Mouse (Mus musculus): ENCODE data around the gene Eno2. TPM values are rescaled to one million over a fixed set of nuclear protein-coding genes. Genes with fewer than 3 reads are reported as not detected.

Eno2 gene
- 6.0 and 6.8 TPM in 2 replicates for polyA plus RNA-seq (2015; fragmentation: Nextera tagmentation; extraction: Ambion mirVana)

- ATAC-seq = peak; percentile 77
- peak within 1 kb of the TSS; percentile 60 for H3K9ac ChIP-seq
- H3K9me3 ChIP-seq = no peaks in the 10 kb centered on the region
- peaks cover 24% of the 10 kb centered on the region for H3K4me1 ChIP-seq (replicated peaks)
- peak within 1 kb of the TSS; percentile 57 for H3K4me3 ChIP-seq (replicated peaks)
- peak within 1 kb of the TSS; percentile 96 for H3K4me2 ChIP-seq (replicated peaks)
- H3K36me3 ChIP-seq = no peaks in the 10 kb centered on the region
- no peak within 1 kb of the TSS for H3K27ac ChIP-seq
- WGBS = under 1% methylated on average over 54 of the region's 54 CpGs
- H3K27me3 ChIP-seq (replicated peaks) = 0 out of 2 replicates have a peak, but pooled peaks cover 2% of the 10 kb centered on the region
These were observed at the start of gene Eno2 for GRCm38 (mm10) chr6:124769101-124769765. Gene Eno2 (minus strand): TSS chr6:124769673.

- ATAC-seq = no peak
- Histone ChIP-seq H3K9ac (no peak overlapping the region), H3K4me1 (replicated peaks) (peaks cover 13% of the 10 kb centered on the region), H3K36me3 (peaks cover 57% of the 10 kb centered on the region), H3K27ac (no peak overlapping the region), H3K4me3 (replicated peaks) (no peak overlapping the region), H3K4me2 (replicated peaks) (no peak overlapping the region), H3K9me3 (no peaks in the 10 kb centered on the region), H3K27me3 (replicated peaks) (no peaks in the 10 kb centered on the region)
- WGBS = 88% methylated on average over 8 of the region's 8 CpGs
These were observed 48.5 kb upstream of the Eno2 start for GRCm38 (mm10) chr6:124817971-124818370.

- Histone ChIP-seq H3K27ac (no peak overlapping the region), H3K9me3 (no peaks in the 10 kb centered on the region), H3K36me3 (peaks cover 53% of the 10 kb centered on the region), H3K4me2 (replicated peaks) (no peak overlapping the region), H3K9ac (no peak overlapping the region), H3K27me3 (replicated peaks) (no peaks in the 10 kb centered on the region), H3K4me1 (replicated peaks) (peaks cover 15% of the 10 kb centered on the region), H3K4me3 (replicated peaks) (no peak overlapping the region)
- WGBS = 97% methylated on average over 8 of the region's 8 CpGs
- ATAC-seq = no peak
These were observed 48.1 kb upstream of the Eno2 start for GRCm38 (mm10) chr6:124817563-124817962.

- Histone ChIP-seq H3K36me3 (peaks cover 50% of the 10 kb centered on the region), H3K4me1 (replicated peaks) (peaks cover 20% of the 10 kb centered on the region), H3K27ac (no peak overlapping the region), H3K9me3 (no peaks in the 10 kb centered on the region), H3K4me2 (replicated peaks) (no peak overlapping the region), H3K9ac (no peak overlapping the region), H3K4me3 (replicated peaks) (no peak overlapping the region), H3K27me3 (replicated peaks) (no peaks in the 10 kb centered on the region)
- WGBS = 92% methylated on average over 11 of the region's 11 CpGs
- no peak for ATAC-seq
These were observed 47.7 kb upstream of the Eno2 start for GRCm38 (mm10) chr6:124817125-124817524.

GRCm38 (mm10) chr6:124816611-124817010 lies 47.1 kb upstream of the Eno2 start:
- Histone ChIP-seq H3K27ac (no peak overlapping the region), H3K9ac (no peak overlapping the region), H3K9me3 (no peaks in the 10 kb centered on the region), H3K4me1 (replicated peaks) (peaks cover 25% of the 10 kb centered on the region), H3K27me3 (replicated peaks) (no peaks in the 10 kb centered on the region), H3K4me2 (replicated peaks) (no peak overlapping the region), H3K36me3 (peaks cover 50% of the 10 kb centered on the region), H3K4me3 (replicated peaks) (no peak overlapping the region)
- WGBS = 79% methylated on average over 4 of the region's 4 CpGs
- ATAC-seq = no peak

GRCm38 (mm10) chr6:124814858-124815774 lies 45.6 kb upstream of the Eno2 start:
- Histone ChIP-seq H3K4me2 (replicated peaks) (peak overlapping the region; percentile 79), H3K4me3 (replicated peaks) (no peak overlapping the region), H3K27ac (no peak overlapping the region), H3K9me3 (no peaks in the 10 kb centered on the region), H3K36me3 (peaks cover 45% of the 10 kb centered on the region), H3K9ac (no peak overlapping the region), H3K27me3 (replicated peaks) (no peaks in the 10 kb centered on the region), H3K4me1 (replicated peaks) (peaks cover 29% of the 10 kb centered on the region)
- peak; percentile 2; the same call in 1 of the 2 replicates for ATAC-seq
- WGBS = 56% methylated on average over 9 of the region's 9 CpGs

GRCm38 (mm10) chr6:124814448-124814847 lies 45.0 kb upstream of the Eno2 start:
- Histone ChIP-seq H3K4me1 (replicated peaks) (peaks cover 36% of the 10 kb centered on the region), H3K9me3 (no peaks in the 10 kb centered on the region), H3K4me2 (replicated peaks) (peak overlapping the region; percentile 79), H3K36me3 (peaks cover 42% of the 10 kb centered on the region), H3K4me3 (replicated peaks) (peak overlapping the region; percentile 71), H3K27ac (peak overlapping the region; percentile 36), H3K9ac (peak overlapping the region; percentile 31; the same call in 1 of the 2 replicates), H3K27me3 (replicated peaks) (no peaks in the 10 kb centered on the region)
- ATAC-seq = peak; percentile 36
- 39% methylated on average over 8 of the region's 8 CpGs for WGBS

GRCm38 (mm10) chr6:124813933-124814332 lies 44.5 kb upstream of the Eno2 start, which contains the start of gene Tpi1:
Gene Tpi1 (minus strand): TSS chr6:124814296.
- Histone ChIP-seq H3K9me3 (no peaks in the 10 kb centered on the region), H3K9ac (peak within 1 kb of the TSS; percentile 81), H3K4me2 (replicated peaks) (peak within 1 kb of the TSS; percentile 79), H3K4me3 (replicated peaks) (peak within 1 kb of the TSS; percentile 71), H3K4me1 (replicated peaks) (peaks cover 36% of the 10 kb centered on the region), H3K36me3 (peaks cover 37% of the 10 kb centered on the region), H3K27ac (peak within 1 kb of the TSS; percentile 94), H3K27me3 (replicated peaks) (no peaks in the 10 kb centered on the region)
- peak; percentile 89 for ATAC-seq
- WGBS = 0% methylated on average over 22 of the region's 22 CpGs

GRCm38 (mm10) chr6:124813496-124813895 lies 44.0 kb upstream of the Eno2 start:
- Histone ChIP-seq H3K36me3 (peaks cover 33% of the 10 kb centered on the region), H3K27me3 (replicated peaks) (no peaks in the 10 kb centered on the region), H3K9me3 (no peaks in the 10 kb centered on the region), H3K4me2 (replicated peaks) (peak overlapping the region; percentile 79), H3K4me3 (replicated peaks) (peak overlapping the region; percentile 71), H3K9ac (peak overlapping the region; percentile 81), H3K27ac (peak overlapping the region; percentile 94), H3K4me1 (replicated peaks) (peaks cover 36% of the 10 kb centered on the region)
- whole genome bisulfite sequencing = 0% methylated on average over 18 of the region's 18 CpGs
- peak; percentile 60 for ATAC-seq

GRCm38 (mm10) chr6:124812848-124813247 lies 43.4 kb upstream of the Eno2 start:
- Histone ChIP-seq H3K4me2 (replicated peaks) (peak overlapping the region; percentile 79), H3K36me3 (peaks cover 26% of the 10 kb centered on the region), H3K27ac (peak overlapping the region; percentile 94), H3K9me3 (no peaks in the 10 kb centered on the region), H3K27me3 (replicated peaks) (no peaks in the 10 kb centered on the region), H3K9ac (peak overlapping the region; percentile 81), H3K4me1 (replicated peaks) (peaks cover 36% of the 10 kb centered on the region), H3K4me3 (replicated peaks) (peak overlapping the region; percentile 71)
- ATAC-seq = no peak
- WGBS = 9% methylated on average over 9 of the region's 9 CpGs

- Histone ChIP-seq H3K4me3 (replicated peaks) (peak overlapping the region; percentile 71), H3K27me3 (replicated peaks) (no peaks in the 10 kb centered on the region), H3K9ac (peak overlapping the region; percentile 5; the same call in 1 of the 2 replicates), H3K27ac (peak overlapping the region; percentile 94; the same call in 1 of the 2 replicates), H3K4me2 (replicated peaks) (peak overlapping the region; percentile 79), H3K36me3 (peaks cover 17% of the 10 kb centered on the region), H3K4me1 (replicated peaks) (peaks cover 36% of the 10 kb centered on the region), H3K9me3 (no peaks in the 10 kb centered on the region)
- WGBS = 69% methylated on average over 24 of the region's 24 CpGs
- no peak for ATAC-seq
These were observed 42.5 kb upstream of the Eno2 start for GRCm38 (mm10) chr6:124811701-124812560.
